Mouse (Mus musculus): ENCODE data around the gene Cebpb. TPM values are rescaled to one million over a fixed set of nuclear protein-coding genes. Genes with fewer than 3 reads are reported as not detected.
"Not testable (repeated sequence)": the region's sequence is repeated elsewhere in the genome, so short reads cannot be mapped to it uniquely, and the experiment has no call there.

The Cebpb gene
- 10 to 100 TPM; 12.2 to 13.6 TPM for total RNA-seq (2021)
- long read RNA-seq, transcript Cebpb-201 (1 exons, 1,504 nt) = major isoform, 45 of 45 reads
- long read RNA-seq, partial matches to known transcripts = 0 of 45 reads
- long read RNA-seq, other reads (novel, unspliced or antisense) = 0 of 45 reads

DNA sequence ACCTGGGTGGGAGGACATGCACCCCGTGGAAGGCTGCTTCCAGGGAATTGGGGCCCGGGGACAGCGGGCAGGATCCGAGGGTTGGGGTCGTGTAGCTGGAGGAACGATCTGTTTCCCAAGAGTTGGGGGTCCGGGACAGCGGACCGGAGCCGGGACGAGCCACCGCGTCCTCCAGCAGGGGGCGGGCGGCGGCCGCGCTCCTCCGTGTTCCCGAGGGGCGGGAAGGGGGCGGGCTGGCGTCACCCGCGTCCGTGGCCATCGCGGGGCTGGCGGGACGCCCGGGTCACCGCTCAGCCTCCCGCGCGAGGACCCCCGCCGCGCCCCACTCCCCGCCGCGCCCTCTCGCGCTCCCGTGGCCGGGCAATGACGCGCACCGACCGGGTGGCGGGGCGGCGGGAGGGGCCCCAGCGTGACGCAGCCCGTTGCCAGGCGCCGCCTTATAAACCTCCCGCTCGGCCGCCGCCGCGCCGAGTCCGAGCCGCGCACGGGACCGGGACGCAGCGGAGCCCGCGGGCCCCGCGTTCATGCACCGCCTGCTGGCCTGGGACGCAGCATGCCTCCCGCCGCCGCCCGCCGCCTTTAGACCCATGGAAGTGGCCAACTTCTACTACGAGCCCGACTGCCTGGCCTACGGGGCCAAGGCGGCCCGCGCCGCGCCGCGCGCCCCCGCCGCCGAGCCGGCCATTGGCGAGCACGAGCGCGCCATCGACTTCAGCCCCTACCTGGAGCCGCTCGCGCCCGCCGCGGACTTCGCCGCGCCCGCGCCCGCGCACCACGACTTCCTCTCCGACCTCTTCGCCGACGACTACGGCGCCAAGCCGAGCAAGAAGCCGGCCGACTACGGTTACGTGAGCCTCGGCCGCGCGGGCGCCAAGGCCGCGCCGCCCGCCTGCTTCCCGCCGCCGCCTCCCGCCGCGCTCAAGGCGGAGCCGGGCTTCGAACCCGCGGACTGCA lies at the start of gene Cebpb:
Cebpb (plus strand) TSS at position 418 of the 954 bp plus-strand sequence.
- DNase-seq (ENCODE audit: low spot score in 2 of 2) = peak; percentile 76 to 85

GRCm38 (mm10) chr2:167640279-167640678 lies 48.4 kb upstream of the Cebpb start:
- peak in 1 of 2 experiments; percentile 63 for DNase-seq (ENCODE audit: low spot score in 2 of 2)

GRCm38 (mm10) chr2:167641337-167641736 lies 47.4 kb upstream of the Cebpb start:
- peak; percentile 37 to 63 for DNase-seq (ENCODE audit: low spot score in 2 of 2)

DNA sequence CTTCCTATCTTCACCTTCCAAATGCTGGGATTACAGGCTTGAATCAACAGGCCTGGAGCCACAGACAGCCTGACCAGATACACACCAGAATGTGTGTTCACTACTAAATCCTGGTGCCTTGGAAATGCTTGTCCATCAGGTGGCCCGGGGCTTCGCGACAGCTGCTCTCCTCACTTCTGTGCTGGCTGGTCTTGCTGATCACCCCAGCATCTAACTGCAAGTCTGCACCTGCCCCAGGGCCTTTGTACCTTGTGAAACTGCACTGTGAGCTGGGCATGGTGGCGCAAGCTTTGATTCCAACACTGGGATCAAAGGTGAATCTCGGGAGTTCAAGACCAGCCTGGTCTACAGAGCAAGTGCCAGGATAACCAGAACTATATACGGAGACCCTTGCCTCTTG lies 46.6 kb upstream of the Cebpb start:
- no peak for DNase-seq (ENCODE audit: low spot score in 2 of 2)

DNA sequence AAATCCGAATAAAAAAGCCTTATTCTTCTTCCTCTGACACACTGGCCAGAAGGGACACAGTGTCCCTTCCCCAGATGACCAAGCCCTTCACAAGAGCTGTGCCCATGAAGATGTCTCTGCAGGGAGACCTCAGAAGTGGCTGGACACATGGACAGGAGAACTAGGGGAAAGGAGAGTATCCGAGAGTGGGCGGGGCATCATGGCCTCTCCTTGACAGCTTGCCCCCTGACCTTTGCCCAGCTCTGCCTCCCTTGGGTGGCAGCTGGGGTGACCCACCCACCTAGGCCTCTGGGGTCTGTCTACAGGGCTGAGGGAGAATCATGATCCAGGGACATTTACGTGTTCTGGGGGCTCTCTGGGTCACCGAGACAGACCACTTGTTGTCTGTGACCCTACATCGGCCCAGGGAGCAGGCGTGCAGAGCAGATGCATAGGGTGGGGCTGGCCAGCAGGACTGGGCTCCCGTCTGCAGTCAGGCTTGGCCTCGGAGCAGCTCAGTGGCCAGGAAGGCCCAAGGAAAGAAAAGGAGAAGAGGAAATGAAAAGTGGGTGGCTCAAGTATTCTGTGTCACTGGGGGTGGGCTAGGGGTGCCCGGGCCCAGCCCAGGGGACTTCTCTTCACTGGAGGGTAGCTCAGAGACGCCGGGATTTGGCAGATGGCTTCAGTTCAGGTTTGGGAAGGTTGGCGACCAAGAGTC lies 45.2 kb upstream of the Cebpb start:
- not testable (repeated sequence) for DNase-seq (ENCODE audit: low spot score in 2 of 2)

DNA sequence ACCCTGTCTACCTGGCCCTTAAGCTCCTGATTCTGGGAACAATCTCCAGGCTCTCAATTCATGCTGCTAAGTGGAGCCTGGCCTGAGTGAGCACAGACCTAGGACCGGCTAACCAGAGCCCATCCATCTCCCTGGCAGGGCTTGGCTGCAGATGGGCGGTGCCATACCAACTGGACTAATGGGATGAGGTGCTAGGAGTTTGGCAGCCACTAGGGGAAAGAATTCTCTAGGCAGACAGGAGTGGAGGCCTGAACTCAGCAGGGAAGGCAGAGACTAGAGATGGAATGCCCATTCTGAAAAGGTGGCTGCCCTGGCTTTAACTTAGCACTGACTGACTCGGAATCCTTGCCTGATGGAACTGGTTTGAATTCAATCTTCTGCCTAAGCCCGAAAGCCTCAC lies 42.3 kb upstream of the Cebpb start:
- DNase-seq (ENCODE audit: low spot score in 2 of 2) = no peak

- DNase-seq (ENCODE audit: low spot score in 2 of 2) = no peak
Measured at GRCm38 (mm10) chr2:167649290-167650032, 39.3 kb upstream of the Cebpb start.

DNA sequence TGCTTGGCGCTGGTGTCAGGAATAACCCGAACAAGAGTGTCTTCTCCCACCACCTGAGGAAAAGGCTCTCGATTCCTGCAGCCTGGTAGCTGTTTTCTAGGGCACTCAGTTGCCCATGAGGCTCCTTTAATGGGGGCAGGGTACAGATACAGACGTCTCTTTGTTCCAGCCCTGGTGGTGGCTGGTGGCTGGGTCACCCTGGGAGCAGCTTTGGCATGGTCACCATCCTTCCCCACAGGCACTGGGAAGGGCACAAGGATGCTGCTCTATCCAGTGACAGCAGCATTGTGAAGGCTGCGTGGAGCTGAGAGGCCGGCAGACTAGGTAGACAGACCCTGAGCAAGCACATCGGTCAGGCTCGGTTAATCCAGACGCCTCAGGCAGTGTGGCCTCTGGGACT lies 37.1 kb upstream of the Cebpb start:
- DNase-seq (ENCODE audit: low spot score in 2 of 2) = peak in 1 of 2 experiments; percentile 37

DNA sequence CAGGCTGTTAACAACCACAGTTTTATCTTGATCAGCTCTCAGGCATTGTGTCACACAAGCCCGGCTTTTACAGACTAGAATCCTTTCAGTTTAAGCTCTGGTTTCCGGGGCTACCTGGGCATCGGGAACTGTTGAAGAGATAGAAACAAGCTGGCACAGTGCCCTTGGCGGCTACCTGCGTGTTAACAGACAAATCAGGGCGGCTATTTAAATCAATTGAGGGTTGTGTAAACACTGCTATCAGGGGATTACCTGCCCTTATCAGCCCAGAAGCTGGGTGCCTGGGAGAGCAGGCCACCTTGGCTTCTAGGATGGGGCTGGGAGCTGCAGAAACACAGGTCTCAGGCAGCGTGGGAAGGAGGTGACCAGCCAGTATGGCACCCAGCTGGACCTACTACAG lies 36.0 kb upstream of the Cebpb start:
- DNase-seq (ENCODE audit: low spot score in 2 of 2) = no peak

DNA sequence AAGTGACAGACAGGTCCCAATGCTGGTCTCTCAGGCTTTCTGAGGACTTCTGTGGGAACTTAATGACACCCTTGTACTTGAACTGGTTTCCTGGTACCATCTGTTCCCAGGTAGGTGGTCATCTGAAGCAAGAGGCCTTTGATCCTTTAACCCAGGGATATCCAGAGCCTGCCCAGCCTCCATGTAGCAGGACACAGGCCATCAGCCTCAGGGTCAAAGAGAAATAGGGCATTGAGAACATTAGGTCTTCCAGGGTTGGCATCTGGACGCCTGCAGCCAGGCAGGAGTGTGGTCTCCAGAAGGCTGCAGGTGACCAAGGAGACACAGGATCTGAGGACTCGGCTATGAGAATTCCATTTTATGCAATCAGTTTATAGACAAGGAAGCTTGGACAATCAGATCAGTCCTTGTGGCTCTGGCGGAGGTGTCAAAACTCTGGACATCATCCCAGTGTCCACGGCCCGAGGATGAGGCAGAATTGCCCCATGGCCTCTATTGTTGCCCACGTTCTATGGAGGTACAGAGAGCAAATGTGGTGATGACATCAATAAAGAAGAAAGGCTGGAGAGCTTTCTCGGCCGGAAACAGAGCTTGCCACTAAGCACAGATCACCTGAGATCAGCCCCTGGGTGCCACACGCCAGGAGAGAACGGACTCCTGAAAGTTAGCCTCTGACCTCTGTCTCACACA lies 33.7 kb upstream of the Cebpb start:
- DNase-seq (ENCODE audit: low spot score in 2 of 2) = no peak

GRCm38 (mm10) chr2:167656629-167657478 lies 31.9 kb upstream of the Cebpb start:
- DNase-seq (ENCODE audit: low spot score in 2 of 2) = peak in 1 of 2 experiments; percentile 52

DNA sequence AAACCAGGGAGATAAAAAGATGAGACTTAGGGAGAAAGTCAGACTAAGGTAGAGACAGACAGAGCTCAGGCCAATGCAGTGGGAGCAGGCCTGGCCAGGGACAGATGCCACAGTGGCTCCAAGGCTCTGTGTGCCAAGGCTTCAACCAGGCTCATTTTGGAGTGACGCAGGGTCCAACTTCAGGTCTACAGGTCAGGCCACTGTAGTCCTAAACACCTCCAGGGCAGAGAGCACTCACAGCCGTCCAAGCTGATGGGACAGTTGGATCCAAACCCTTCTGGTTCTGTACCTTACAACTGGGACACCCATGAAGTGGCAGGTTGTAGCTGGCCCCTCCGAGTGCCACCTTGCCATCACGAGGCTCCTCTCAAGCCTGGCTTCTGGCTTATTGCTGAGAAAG lies 30.7 kb upstream of the Cebpb start:
- no peak for DNase-seq (ENCODE audit: low spot score in 2 of 2)

GRCm38 (mm10) chr2:167658712-167659111 lies 30.0 kb upstream of the Cebpb start:
- no peak for DNase-seq (ENCODE audit: low spot score in 2 of 2)

- no peak for DNase-seq (ENCODE audit: low spot score in 2 of 2)
Measured at GRCm38 (mm10) chr2:167659177-167659846, 29.4 kb upstream of the Cebpb start.

GRCm38 (mm10) chr2:167659847-167660610 lies 28.7 kb upstream of the Cebpb start:
- peak; percentile 51 to 53 for DNase-seq (ENCODE audit: low spot score in 2 of 2)

DNA sequence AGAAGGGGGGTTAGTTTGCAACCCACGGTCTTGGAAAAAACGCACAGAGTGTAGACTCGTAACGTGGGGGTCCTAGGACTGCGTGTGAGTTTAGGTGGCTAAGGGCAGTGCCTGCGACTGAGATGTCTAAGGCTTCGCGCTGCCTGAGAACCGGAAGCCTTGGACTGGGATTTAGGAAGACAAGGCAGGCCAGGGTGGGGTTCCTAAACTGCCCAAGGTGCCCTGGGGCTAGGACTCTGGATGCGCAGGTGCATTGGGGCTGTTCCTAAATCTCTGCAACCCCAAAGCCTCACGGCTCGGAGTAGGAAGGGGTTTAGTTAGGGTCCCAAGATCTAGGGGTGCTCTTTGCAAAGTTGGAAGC lies 28.1 kb upstream of the Cebpb start:
- no peak for DNase-seq (ENCODE audit: low spot score in 2 of 2)

DNA sequence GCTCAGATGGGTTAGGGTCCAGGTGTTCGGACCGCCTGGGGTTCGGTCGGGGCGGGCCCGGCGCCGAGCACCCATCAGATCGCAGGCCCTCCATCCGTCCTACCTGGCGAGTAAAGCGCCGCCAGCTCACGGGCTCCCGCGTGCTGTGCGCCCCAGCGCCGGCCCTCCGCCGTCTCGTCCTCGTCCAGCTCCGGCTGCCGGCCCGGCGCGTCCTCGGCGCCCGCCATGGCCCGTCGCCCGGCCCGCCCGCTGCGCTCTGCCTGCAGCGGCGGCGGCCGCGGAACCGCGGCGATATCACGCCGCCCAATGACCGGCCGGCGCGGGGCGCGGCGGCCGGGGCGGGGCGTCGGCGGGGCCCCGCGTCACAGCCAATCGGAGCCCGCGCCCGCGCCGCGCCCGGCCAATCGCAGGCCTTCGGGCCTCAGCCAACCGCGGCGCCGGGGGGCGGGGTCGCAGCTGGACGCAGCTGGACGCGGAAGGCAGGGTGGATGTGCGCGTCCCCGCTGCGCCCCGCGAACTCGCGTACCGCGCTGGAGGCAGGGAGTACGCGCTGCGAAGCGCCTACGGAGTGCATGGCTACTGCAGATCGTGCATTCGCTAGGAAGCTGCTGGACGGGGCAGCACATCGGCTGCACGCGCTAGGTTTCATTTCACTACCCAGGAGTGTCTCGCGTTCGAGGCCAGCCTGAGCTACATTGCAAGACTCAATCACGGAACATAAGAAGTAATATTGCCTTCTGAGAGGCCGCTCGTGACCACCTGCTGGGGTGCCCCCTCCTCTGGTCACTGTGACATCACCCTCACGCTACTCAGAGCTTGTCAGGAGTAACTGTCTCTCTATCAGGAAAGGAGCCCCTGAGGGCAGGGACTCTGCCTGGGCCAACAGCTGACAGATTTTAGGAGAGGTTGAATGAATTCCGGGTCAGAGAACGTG lies 27.2 kb upstream of the Cebpb start, which contains the start of gene Gm20431:
Gm20431 (minus strand) TSS at position 227 of the 934 bp plus-strand sequence.
- DNase-seq (ENCODE audit: low spot score in 2 of 2) = peak; percentile 92 to 98

Data from layer of hippocampus, postnatal 10 days (tissue).